Mouse (Mus musculus) lung, postnatal 0 days (tissue): ENCODE measurements around the gene Erc2.

Experiments
- CTCF ChIP-seq: IDR thresholded peaks from 2 replicates; pipeline ENCODE4 v1.5.1; 2016; ENCODE audit warnings: antibody characterized with exemption, mild to moderate bottlenecking
- EP300 ChIP-seq: IDR thresholded peaks from 2 replicates; pipeline ENCODE4 v1.6.1; 2016; ENCODE audit warnings: antibody characterized with exemption, mild to moderate bottlenecking, control low read depth

DNA sequence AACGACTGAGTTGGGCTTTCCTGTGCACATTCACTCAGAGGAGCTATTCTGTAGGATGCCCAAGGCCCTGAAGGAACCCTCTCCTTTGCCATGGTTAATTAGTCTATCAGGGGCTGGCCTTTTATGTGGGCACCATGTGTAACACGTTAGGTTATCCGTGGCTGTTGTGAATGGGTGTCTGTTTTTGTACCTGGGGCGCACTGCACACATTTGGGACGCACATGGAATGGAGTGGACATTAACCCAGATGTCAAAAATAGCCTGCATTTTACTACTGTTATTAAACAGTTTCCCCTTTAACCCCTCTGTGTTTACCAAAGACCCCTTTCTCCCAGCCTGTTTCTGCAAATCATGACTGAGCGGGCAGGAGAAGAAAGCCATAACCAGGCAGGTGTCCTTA lies 848.0 kb downstream of the Erc2 start:
- TF ChIP-seq CTCF (no peak), EP300 (no peak)
